Mouse (Mus musculus): ENCODE measurements around the gene Pcnx2. TPM values are rescaled to one million over a fixed set of nuclear protein-coding genes. Genes with fewer than 3 reads are reported as not detected.

Gene Pcnx2
- total RNA-seq (2015) (not detected in 2 replicates), total RNA-seq (2017) (0.03 TPM in 1 of 2 replicates, not detected in the other)

DNA sequence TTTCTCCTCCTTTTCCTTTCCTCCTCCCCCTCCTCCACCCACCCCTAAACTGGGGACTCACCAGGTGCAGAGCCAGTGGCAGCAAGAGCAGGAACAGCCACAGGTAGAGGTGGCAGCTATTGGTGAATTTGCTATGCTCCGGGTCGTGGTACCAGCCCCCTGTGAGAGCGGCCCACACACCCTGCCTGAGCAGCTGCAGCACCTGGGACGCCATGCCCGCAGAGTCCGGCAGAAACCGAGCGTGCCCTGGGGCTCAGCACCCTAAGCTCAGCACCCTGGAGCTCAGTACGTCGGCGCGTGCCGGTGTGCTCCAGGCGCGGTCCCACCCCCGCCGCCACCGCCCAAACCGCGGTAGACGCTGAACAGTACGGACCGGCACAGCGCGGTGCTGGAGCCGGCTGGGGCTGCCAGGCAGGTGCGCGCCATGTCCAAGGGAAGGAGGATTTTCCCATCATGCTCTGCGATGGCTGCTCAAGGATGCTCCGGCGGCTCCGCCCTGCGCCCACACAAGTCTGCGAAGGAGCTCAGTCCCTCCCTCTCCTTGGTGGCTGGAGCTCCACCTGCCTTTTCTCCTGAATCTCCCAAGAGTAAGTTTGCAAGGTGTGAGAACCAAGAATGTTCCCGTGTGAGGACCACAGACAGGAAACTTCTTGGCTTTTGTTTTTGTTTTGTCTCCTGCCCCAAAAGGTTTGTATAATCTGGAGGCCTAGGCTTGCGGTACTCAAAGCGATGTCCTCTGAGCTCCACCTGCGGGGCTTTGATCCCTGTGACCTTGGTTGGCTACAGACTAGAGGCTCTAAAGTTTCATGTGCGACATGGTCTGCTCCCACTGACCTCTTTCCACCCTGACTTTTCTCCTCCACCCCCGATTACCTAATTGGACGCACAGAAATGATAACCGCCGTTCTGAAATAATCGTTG lies at the start of gene Pcnx2:
Gene Pcnx2 (minus strand): TSS at position 450 of the 921 bp plus-strand sequence.
- peak; percentile 38 for ATAC-seq (replicated peaks; ENCODE audit: poor library complexity)

DNA sequence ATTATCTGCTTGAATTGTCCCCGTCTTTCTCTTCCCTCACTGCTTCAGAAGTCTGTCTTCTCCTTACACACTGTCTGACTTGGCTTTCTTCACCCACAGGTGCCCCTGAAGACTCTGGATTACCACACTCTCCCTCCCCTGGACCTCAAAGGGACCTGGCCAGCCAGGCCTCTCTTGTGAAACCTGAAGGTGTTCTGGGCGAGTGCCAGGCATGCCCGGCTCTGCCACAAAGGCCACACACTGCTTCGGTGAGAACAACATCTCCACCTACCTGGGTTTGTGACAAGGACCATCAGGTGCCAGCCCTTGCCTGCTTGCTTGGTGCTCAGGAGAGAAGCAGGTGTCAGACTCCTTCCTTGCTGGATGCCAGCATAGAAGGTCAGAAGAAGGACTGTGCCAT lies 46.4 kb upstream of the Pcnx2 start:
- no peak for ATAC-seq (replicated peaks; ENCODE audit: poor library complexity)

DNA sequence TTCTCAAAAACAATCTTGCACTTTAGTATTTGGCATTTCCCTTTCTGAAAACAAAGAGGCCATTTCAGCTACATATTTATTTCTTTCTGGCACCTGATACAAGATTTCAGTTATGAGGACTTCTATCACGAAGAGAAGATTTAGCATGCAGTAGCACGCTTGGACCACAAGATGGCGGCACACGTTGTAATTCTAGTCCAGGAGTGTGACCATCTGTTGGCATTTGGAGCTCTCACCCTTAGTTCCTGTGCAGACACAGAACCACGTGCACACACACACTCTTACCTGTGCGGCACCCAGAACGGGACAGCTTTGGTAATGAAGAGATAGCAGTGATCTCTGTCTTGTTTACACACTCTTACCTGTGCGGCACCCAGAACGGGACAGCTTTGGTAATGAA lies 37.5 kb upstream of the Pcnx2 start:
- peak; percentile 83 for ATAC-seq (replicated peaks; ENCODE audit: poor library complexity)

DNA sequence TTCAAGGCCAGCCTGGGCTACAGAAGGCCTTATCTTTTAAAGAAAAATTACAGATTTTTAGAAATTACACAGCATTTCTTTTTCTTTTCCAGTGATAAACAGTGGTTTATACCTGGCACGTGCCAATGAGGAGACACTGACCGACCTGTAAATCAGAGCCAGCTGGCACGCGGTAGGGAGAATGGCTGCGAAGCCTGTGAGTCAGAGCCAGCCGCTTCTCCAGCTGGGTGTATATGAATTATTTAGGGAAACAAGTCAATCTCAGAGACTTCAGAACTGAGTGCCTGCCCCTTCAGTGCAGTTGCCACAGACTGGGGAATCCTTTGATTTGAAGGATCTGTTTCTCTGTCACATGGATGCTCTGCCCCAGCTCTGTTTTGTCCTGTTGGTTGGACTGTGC lies 33.7 kb upstream of the Pcnx2 start:
- ATAC-seq (replicated peaks; ENCODE audit: poor library complexity): no peak

DNA sequence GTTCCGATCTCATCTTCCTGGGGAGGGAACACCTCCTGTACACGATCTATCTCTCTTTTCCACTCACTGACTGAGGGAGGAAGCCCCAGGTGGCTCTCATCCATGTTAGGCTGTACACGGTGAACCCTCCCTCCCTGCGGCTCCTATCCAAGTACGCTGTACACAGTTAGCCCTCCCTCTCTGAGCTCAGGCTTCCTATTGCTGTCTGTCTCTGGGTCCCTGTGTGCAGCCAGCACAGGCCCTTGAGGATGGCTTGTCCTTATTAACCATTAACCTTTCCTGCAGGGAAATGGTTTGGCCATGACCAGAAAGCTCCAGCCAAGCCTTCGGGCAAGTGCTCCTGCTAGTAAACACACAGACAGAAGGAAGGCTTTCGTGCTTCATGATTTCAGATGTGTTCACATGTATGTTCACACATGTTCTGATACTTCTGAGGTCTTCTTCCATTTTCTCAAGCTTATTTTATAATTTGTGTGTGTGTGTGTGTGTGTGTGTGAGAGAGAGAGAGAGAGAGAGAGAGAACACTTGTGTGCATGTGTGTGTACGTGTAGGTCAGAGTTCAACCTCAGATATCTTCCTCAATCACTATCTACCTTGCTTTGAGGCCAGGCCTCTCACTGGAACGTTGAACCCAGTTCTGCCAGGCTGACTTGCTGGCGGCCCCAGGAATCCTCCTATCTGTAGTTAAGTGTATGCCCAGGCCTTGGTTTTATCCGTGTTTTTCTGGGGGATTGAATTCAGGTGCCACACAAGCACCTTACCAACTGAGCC lies 32.3 kb upstream of the Pcnx2 start:
- ATAC-seq (replicated peaks; ENCODE audit: poor library complexity): no peak

DNA sequence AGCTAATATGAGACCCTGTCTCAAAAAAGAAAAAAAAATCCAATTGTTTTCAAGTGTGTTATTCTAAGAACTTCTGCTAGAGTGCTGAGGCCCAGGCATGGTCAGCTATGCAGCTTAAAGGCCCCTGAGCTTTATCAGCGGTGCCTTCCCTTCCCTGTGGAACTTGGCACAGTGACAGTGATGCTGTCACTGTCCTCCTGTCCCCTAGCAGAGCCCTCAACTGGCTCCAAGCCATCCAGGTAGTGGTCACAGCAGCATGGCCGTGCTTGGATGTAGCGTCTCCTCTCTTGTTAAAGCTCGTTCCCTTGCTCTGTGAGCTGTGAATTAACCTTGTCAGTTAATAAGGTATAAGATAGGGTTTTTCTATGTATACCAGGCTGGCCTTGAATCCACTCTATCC lies 28.5 kb upstream of the Pcnx2 start:
- ATAC-seq (replicated peaks; ENCODE audit: poor library complexity): no peak

DNA sequence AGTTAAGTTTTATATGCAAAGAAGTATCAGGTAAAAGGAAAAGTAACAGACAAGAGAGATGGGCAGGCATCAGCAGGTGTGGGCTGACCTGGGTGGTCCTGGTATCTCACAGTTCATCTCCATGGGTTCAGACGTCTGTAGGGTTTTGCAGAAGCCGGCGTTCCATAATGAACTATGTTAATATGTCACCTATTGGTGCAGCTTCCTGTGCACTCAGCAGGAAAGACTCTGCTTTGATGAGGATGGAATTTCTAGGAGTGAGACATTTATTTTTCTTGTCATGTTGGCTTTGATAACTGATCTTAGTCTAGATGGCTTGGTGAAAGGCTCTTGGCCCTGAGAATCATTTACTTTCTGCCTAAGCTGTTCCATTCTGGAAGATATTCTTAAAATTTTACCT lies 24.2 kb upstream of the Pcnx2 start:
- no peak for ATAC-seq (replicated peaks; ENCODE audit: poor library complexity)

DNA sequence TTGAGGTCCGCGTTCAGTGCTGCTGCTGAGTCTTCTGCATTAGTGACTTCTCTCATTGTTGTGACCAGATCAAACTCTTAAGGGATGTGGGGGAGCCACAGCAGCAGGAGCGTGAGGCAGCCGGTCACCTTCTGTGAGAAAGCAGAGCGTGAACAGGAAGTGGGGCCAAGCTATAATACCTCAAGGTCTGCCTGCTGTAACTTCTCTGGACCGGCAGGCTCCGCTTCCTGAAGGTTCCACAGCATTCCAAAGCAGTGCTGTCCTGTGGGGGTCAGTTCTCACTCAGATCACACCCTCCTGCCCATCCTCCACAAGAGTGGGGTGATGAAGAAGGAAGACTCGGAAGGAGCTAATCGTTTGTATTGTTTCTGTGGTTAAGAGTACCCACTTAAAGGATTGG lies 22.6 kb upstream of the Pcnx2 start:
- ATAC-seq (replicated peaks; ENCODE audit: poor library complexity): no peak

DNA sequence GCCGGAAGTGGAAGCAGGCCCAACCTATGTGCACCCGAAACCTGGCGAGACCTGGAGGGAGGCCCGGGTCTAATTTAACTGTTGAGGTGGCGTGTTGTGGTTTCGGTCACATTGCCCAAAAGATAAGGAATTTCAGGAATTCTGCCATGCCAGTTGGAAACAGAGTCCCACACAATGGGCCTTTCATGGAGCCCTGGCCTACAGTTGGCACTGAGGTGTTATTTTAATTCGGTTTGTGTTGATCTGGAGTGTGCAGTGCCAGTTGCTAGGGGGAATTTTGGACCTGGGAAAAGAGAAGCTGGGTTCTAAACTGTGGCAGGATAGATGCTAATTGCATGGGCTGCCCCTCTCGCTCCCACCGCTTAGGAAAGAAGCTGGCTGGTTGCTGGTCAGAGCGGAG lies 22.2 kb upstream of the Pcnx2 start:
- no peak for ATAC-seq (replicated peaks; ENCODE audit: poor library complexity)

DNA sequence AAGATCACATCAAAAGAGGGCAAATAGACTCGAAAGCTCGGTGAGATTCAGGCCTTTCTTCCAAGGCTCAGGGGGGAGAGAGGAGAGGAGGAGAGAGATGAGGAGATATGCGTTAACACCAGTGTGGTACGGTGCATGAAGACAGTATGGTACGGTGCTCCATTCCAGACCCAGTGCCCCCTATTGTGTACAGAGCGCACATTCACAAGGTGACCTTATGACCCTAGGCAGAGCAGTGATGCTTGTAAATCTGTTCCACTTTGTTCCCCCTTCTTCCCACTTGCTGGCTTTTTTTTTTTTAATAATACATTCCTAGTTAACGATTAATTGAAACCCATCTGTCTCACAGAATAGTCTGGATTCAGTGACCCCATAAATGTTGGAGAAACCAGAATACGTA lies 21.4 kb upstream of the Pcnx2 start:
- no peak for ATAC-seq (replicated peaks; ENCODE audit: poor library complexity)

DNA sequence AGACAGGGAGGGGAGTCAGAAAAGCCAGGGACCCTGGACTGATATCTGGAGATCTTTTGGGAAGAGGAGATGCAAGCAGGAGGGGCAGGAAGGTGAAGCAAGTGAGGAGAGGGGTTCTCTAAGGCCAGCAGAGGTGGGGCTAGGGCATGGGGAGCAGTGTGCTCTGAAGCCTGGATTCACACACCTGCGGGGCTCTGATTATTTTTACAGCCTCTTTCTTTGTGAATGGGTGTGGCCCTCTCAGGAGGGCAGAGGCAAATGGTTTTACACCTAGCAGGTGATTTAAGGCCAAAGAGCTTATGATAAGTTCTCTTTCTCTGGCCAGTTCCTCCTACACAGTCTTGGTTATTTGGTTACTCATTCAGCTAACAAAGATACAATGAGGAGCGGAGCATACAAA lies 20.6 kb upstream of the Pcnx2 start:
- ATAC-seq (replicated peaks; ENCODE audit: poor library complexity): no peak

DNA sequence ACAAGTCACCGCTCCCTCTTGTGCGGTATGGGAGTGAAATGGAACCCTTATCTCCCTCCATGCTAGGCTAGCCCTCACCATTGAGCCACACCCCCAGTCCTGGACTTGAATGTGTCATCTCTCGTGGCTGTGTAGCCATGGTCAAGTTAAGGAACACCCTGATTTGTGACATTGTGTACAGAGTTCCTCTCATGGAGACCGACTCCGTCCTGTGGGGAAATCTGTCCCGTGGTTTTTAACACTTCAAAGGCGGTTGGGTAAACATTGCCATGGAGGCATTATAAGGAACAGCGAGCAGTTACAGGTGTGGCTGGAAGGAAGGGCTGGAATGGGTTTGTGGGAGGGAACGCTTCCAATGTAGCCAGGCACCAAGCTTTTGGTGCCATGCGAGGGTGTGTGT lies 18.9 kb upstream of the Pcnx2 start:
- no peak for ATAC-seq (replicated peaks; ENCODE audit: poor library complexity)

DNA sequence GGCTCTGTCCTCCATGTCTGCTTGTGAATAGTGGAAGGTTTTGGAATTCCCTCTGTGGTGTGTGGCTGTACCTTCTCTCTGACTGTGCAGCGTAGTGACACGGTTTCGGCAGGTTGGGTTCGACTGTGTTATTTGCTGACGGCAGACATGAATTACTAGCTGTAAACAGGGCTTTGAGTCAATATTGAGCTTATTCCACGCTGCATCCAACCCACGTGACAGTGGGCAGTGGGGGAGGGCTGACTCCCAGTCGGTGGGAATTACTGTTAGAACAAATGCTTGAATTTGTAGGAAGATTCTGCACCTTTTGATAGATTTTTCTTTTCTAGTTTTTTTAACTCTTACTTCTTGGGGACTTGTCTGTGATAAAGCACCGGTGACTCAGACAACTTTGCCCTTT lies 16.3 kb upstream of the Pcnx2 start:
- ATAC-seq (replicated peaks; ENCODE audit: poor library complexity): no peak

DNA sequence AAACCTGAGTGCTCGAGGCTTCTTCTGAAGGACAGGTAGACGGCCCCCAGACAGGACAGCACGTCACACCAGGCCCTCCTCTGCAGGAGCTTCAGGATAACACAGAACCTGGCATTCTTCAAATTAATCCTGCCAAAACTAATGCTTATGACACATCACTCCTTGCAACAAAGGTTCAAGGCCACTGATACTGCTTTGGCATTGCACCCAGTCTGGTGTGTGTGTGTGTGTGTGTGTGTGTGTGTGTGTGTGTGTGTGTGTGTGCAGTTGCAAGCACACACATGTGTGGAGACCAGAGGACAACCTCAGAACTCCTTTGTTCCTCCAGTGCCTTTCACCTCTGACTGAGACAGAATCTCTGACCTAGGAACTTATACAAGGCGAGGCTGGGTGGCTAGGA lies 15.1 kb upstream of the Pcnx2 start:
- ATAC-seq (replicated peaks; ENCODE audit: poor library complexity): no peak

DNA sequence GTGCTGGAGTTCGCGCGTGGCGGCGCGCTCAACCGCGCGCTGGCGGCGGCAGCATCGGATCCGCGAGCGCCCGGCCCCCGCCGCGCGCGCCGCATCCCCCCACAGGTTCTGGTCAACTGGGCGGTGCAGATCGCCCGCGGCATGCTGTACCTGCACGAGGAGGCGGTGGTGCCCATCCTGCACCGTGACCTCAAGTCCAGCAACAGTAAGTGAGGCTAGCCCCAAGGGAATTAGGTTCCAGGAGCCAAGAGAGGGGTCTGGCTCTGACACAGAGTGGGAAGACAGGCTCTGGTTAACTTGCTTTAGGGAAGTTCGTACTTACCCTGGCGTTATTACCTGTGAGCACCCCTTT lies 13.1 kb upstream of the Pcnx2 start:
- ATAC-seq (replicated peaks; ENCODE audit: poor library complexity): no peak

DNA sequence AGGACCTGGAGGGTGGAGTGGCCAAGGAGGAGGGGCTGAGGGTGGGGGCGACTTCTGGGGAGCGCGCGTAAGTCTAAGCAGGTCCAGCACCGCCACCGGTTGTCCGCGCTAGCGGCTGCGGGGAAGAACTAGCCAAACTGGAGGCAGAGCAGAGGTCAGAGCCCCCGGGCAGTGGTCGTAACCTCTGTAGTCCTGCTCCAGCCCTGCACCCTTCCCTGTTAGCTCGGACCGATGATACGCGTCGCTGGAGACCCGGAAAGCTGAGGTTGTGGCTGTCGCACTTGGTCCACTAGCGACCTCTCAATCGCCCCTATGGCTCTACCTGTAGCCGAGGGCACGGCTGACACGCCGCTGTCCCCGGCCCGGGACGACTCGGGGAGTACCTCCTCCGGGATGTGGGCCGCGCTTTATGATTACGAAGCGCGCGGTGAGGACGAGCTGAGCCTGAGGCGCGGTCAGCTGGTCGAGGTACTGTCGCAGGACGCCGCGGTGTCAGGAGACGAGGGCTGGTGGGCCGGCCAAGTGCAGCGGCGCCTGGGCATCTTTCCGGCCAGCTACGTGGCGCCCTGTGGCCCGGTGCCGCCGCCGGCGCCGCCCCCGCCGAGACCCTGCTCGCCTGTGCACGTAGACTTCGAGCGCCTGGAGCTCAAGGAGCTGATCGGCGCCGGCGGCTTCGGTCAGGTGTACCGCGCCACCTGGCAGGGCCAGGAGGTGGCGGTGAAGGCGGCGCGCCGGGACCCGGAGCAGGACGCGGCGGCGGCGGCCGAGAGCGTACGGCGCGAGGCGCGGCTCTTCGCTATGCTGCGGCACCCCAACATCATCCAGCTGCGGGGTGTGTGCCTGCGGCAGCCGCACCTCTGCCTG lies 12.5 kb upstream of the Pcnx2 start, which contains the start of gene Map3k21:
Gene Map3k21 (plus strand): TSS at position 86 of the 864 bp plus-strand sequence.
- no peak for ATAC-seq (replicated peaks; ENCODE audit: poor library complexity)

DNA sequence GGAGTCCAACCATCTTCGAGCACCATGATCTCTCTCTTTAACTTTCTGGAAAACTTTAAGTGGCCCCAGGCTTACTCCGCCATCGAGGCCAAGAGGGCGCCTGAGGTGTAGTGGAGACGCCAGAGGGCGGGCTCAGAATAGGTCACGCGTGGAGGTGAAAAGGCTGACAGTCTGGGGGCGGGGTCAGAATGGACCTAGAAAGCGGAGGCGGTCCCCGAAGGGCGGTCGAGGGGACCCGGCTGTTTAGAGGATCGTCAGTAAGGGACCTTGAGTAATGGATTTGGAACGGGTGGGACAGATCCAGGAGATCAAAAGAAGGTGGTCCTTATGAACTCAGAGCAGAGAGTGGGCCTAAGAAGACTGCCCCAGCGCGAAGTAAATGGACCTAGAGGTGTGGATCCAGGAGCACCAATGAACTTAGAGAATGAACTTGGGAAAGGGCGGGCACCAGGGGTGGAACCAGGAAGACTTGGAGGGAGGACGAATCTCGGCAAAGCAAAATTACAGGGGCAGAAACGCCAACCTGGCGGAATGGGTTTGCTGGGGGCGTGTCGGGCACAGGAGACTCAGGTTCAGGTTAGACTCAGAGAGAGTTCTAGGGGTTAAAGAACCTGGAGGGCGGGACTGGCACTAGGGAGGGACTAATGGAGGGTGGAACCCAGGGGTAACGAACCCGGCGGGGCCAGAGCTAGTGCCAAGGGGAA lies 11.7 kb upstream of the Pcnx2 start:
- no peak for ATAC-seq (replicated peaks; ENCODE audit: poor library complexity)

DNA sequence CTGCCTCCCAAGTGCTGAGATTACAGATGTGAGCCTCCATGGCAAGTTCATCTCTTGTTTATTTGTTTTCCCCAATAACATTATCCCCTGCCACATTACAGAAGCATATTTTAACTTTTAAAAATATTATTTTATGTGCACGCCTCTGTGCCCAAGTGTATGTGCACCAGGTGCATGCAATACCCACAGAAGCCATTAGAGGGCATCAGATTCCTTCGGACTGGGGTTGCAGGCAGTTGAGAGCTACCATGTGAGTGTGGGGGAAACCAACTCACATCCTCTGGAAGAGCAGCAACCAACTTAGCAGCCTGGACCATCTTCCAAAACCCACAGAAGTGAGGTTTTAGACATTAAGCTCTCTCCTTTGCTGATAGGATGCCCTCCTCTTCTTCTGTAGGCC lies 9.2 kb upstream of the Pcnx2 start:
- no peak for ATAC-seq (replicated peaks; ENCODE audit: poor library complexity)

DNA sequence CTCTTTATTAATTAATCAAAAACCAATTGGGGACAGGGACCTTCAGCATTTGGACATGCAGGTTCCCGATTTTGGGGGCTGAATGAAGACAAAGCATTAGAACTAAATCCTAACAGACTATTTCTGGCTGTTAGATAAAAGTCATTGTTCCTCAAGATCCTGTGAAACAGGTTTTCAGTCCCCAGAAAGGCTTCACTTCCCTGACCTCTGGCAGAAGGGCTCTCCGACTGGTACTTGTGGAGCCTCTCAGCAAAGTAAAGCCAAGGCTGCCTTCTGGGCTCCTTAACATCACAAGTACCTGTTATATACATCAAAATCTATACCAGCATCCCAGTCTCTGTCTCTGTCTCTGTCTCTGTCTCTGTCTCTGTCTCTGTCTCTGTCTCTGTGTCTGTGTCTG lies 7.2 kb upstream of the Pcnx2 start:
- no peak for ATAC-seq (replicated peaks; ENCODE audit: poor library complexity)

DNA sequence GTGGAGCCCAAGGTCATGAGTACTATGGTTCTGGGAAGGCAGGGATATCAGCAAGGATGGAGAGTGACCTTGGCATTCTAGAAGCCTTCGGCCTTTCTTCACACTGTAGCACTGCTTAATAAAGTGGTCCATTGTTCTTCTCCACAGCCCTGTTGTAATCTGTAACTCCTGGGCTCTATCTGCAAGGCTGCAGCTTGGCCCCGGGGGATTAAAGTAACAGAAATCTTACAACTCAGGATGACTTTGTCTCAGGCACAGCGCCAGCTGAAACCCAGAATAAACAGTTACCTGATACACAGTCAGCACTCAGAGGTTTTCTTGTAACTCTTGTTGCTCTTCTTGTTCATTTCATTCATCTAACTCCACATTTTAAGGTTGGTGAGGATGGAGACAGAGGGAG lies 4.4 kb upstream of the Pcnx2 start:
- ATAC-seq (replicated peaks; ENCODE audit: poor library complexity): no peak

DNA sequence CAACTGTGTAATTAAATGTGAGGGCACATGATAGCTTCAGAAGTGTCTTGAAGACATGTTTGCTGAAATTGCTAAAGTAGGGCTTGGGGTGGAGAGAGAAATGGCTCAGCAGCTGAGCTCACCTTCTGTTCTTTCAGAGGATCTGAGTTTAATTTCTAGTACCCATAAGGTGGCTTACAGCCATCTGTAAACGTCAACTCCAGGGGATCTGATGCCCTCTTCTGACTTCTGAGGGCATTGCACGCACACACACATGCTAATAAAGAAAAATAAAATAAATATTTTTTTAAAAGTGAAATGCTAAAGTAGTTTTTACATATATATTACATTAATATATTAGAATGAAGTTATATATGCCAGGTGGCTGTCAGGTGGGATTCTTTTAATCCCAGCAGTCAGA lies 3.0 kb upstream of the Pcnx2 start:
- peak; percentile 59 for ATAC-seq (replicated peaks; ENCODE audit: poor library complexity)
